Mouse (Mus musculus) MEL (cell line): ENCODE data around the gene Nfix. TPM values are rescaled to one million over a fixed set of nuclear protein-coding genes. Genes with fewer than 3 reads are reported as not detected.

ENCODE experiments used
- DNase-seq: peaks from one replicate; pipeline ENCODE4 v3.0.0; 2011; ENCODE audit warnings: low read depth, low spot score
- H3K27ac ChIP-seq: 2 replicates; pipeline ENCODE4 v1.5.1; 2012; ENCODE audit warnings: low read depth, mild to moderate bottlenecking, control low read depth, low read length, moderate library complexity; ENCODE audit not compliant: control insufficient read depth
- H3K27me3 ChIP-seq, 2 experiments: fragments of 150-350 bp in 1 of 2; sonication (generic) in 1 of 2; 2 replicates each; pipeline ENCODE4 v1.6.1; 2012; ENCODE audit warnings: low read length in 2 of 2, mild to moderate bottlenecking in 2 of 2, improper control_type of control experiment in 1 of 2, moderate library complexity in 1 of 2; ENCODE audit not compliant: insufficient read depth in 2 of 2, control insufficient read depth in 1 of 2
- H3K36me3 ChIP-seq, 2 experiments: 2 replicates each; pipeline ENCODE4 v1.6.1; 2012 to 2014; ENCODE audit warnings: low read length in 2 of 2, improper control_type of control experiment in 1 of 2, inconsistent platforms in 1 of 2, mild to moderate bottlenecking in 1 of 2; ENCODE audit not compliant: insufficient read depth in 2 of 2, control insufficient read depth in 1 of 2
- H3K4me1 ChIP-seq, 2 experiments: fragments of 150-350 bp in 1 of 2; sonication (generic) in 1 of 2; 2 replicates each; pipeline ENCODE4 v1.6.1; 2012; ENCODE audit warnings: low read length in 2 of 2, improper control_type of control experiment in 1 of 2, mild to moderate bottlenecking in 1 of 2; ENCODE audit not compliant: insufficient read depth in 2 of 2, control insufficient read depth in 1 of 2
- H3K4me3 ChIP-seq, 2 experiments: fragments of 150-350 bp in 1 of 2; sonication (generic) in 1 of 2; 2 replicates each; pipeline ENCODE4 v1.5.1; 2012; ENCODE audit warnings: low read depth in 2 of 2, low read length in 2 of 2, mild to moderate bottlenecking in 2 of 2, moderate library complexity in 2 of 2, control low read depth in 1 of 2, improper control_type of control experiment in 1 of 2; ENCODE audit not compliant: control insufficient read depth in 1 of 2, insufficient read depth in 1 of 2
- H3K79me2 ChIP-seq: 2 replicates; pipeline ENCODE4 v1.6.1; 2012; ENCODE audit warnings: mild to moderate bottlenecking, low read length, moderate library complexity; ENCODE audit not compliant: control insufficient read depth, poor library complexity, insufficient read depth
- H3K9ac ChIP-seq: 2 replicates; pipeline ENCODE4 v1.6.1; 2012; ENCODE audit warnings: low read depth, mild to moderate bottlenecking, control low read depth, low read length, moderate library complexity; ENCODE audit not compliant: control insufficient read depth, poor library complexity, severe bottlenecking
- H3K9me3 ChIP-seq: fragments of 150-350 bp; sonication (generic); replicated peaks from 2 replicates; pipeline ENCODE4 v1.6.1; 2012; ENCODE audit warnings: mild to moderate bottlenecking, low read length, improper control_type of control experiment, moderate library complexity; ENCODE audit not compliant: insufficient read depth
- BHLHE40 ChIP-seq: IDR thresholded peaks from 2 replicates; pipeline ENCODE4 v1.6.1; 2012; ENCODE audit warnings: low read depth, mild to moderate bottlenecking, inconsistent platforms, low read length, improper control_type of control experiment, borderline replicate concordance
- CHD1 ChIP-seq: IDR thresholded peaks from 2 replicates; pipeline ENCODE4 v1.6.1; 2012; ENCODE audit warnings: low read depth, mild to moderate bottlenecking, inconsistent platforms, low read length, improper control_type of control experiment
- CHD2 ChIP-seq: IDR thresholded peaks from 2 replicates; pipeline ENCODE4 v1.6.1; 2011; ENCODE audit warnings: low read length, improper control_type of control experiment
- CTCF ChIP-seq, 3 experiments: IDR thresholded peaks in 2 of 3; conservative IDR thresholded peaks in 1 of 3; 2 replicates each; pipeline ENCODE4 v1.5.1; 2011 to 2012; ENCODE audit warnings: low read length in 3 of 3, low read depth in 2 of 3, mild to moderate bottlenecking in 2 of 3, improper control_type of control experiment in 1 of 3, inconsistent platforms in 1 of 3, mixed read lengths in 1 of 3, moderate library complexity in 1 of 3; ENCODE audit not compliant: control insufficient read depth in 1 of 3, insufficient read depth in 1 of 3, poor library complexity in 1 of 3, severe bottlenecking in 1 of 3
- E2F4 ChIP-seq: IDR thresholded peaks from 2 replicates; pipeline ENCODE4 v1.6.1; 2011; ENCODE audit warnings: low read depth, low read length, improper control_type of control experiment, borderline replicate concordance
- ELF1 ChIP-seq: IDR thresholded peaks from 2 replicates; pipeline ENCODE4 v1.6.1; 2014; ENCODE audit warnings: low read depth, mild to moderate bottlenecking, inconsistent platforms, low read length, improper control_type of control experiment, moderate library complexity
- EP300 ChIP-seq, 2 experiments: IDR thresholded peaks; 2 replicates each; pipeline ENCODE4 v1.6.1; 2011; ENCODE audit warnings: improper control_type of control experiment in 2 of 2, low read length in 2 of 2, low read depth in 1 of 2, mild to moderate bottlenecking in 1 of 2
- ETS1 ChIP-seq: IDR thresholded peaks from 2 replicates; pipeline ENCODE4 v1.6.1; 2012; ENCODE audit warnings: low read depth, mild to moderate bottlenecking, inconsistent platforms, low read length, improper control_type of control experiment, moderate library complexity
- GABPA ChIP-seq: IDR thresholded peaks from 2 replicates; pipeline ENCODE4 v1.6.1; 2012; ENCODE audit warnings: low read depth, mild to moderate bottlenecking, inconsistent platforms, low read length, improper control_type of control experiment, moderate library complexity
- GATA1 ChIP-seq: IDR thresholded peaks from 2 replicates; pipeline ENCODE4 v1.6.1; 2011; ENCODE audit warnings: low read depth, low read length, improper control_type of control experiment
- HCFC1 ChIP-seq: IDR thresholded peaks from 2 replicates; pipeline ENCODE4 v1.6.1; 2012; ENCODE audit warnings: low read depth, mild to moderate bottlenecking, inconsistent platforms, low read length, improper control_type of control experiment, moderate library complexity
- JUND ChIP-seq: IDR thresholded peaks from 2 replicates; pipeline ENCODE4 v1.6.1; 2011; ENCODE audit warnings: low read depth, mild to moderate bottlenecking, improper control_type of control experiment, low read length
- KAT2A ChIP-seq: conservative IDR thresholded peaks from 2 replicates; pipeline ENCODE4 v1.6.1; 2012; ENCODE audit warnings: low read depth, low read length, improper control_type of control experiment, inconsistent platforms
- MAFK ChIP-seq: IDR thresholded peaks from 2 replicates; pipeline ENCODE4 v1.6.1; 2011; ENCODE audit warnings: low read depth, mild to moderate bottlenecking, low read length, improper control_type of control experiment, borderline replicate concordance
- MAX ChIP-seq: IDR thresholded peaks from 2 replicates; pipeline ENCODE4 v1.6.1; 2011; ENCODE audit warnings: low read length, improper control_type of control experiment
- MAZ ChIP-seq: IDR thresholded peaks from 2 replicates; pipeline ENCODE4 v1.6.1; 2012; ENCODE audit warnings: low read depth, mild to moderate bottlenecking, inconsistent platforms, low read length, improper control_type of control experiment
- MEF2A ChIP-seq: IDR thresholded peaks from 2 replicates; pipeline ENCODE4 v1.6.1; 2014; ENCODE audit warnings: low read depth, mild to moderate bottlenecking, inconsistent platforms, low read length, improper control_type of control experiment; ENCODE audit not compliant: poor library complexity, insufficient replicate concordance, severe bottlenecking; ENCODE audit errors: extremely low read depth
- MXI1 ChIP-seq: IDR thresholded peaks from 2 replicates; pipeline ENCODE4 v1.6.1; 2011; ENCODE audit warnings: mild to moderate bottlenecking, low read depth, low read length, improper control_type of control experiment
- MYB ChIP-seq: IDR thresholded peaks from 2 replicates; pipeline ENCODE4 v1.6.1; 2011; ENCODE audit warnings: mild to moderate bottlenecking, low read depth, low read length, improper control_type of control experiment
- MYC ChIP-seq: IDR thresholded peaks from 2 replicates; pipeline ENCODE4 v1.6.1; 2011; ENCODE audit warnings: low read depth, mild to moderate bottlenecking, low read length, improper control_type of control experiment, moderate library complexity
- NELFE ChIP-seq: IDR thresholded peaks from 2 replicates; pipeline ENCODE4 v1.6.1; 2011; ENCODE audit warnings: low read depth, low read length, improper control_type of control experiment
- POLR2A ChIP-seq, 2 experiments: IDR thresholded peaks; 2 replicates each; pipeline ENCODE4 v1.6.1; 2011 to 2012; ENCODE audit warnings: low read length in 2 of 2, mild to moderate bottlenecking in 2 of 2, control low read depth in 1 of 2, improper control_type of control experiment in 1 of 2, low read depth in 1 of 2, moderate library complexity in 1 of 2; ENCODE audit not compliant: control insufficient read depth in 1 of 2, insufficient read depth in 1 of 2, poor library complexity in 1 of 2
- POLR2AphosphoS2 ChIP-seq: IDR thresholded peaks from 2 replicates; pipeline ENCODE4 v1.6.1; 2011; ENCODE audit warnings: low read length, improper control_type of control experiment
- POLR2AphosphoS5 ChIP-seq: IDR thresholded peaks from 2 replicates; pipeline ENCODE4 v1.6.1; 2012; ENCODE audit warnings: low read depth, borderline replicate concordance, mild to moderate bottlenecking, inconsistent platforms, low read length, moderate library complexity, mixed read lengths
- RAD21 ChIP-seq: IDR thresholded peaks from 2 replicates; pipeline ENCODE4 v1.6.1; 2011; ENCODE audit warnings: mild to moderate bottlenecking, low read depth, low read length, improper control_type of control experiment
- RCOR1 ChIP-seq: IDR thresholded peaks from 2 replicates; pipeline ENCODE4 v1.6.1; 2012; ENCODE audit warnings: low read depth, mild to moderate bottlenecking, inconsistent platforms, low read length, improper control_type of control experiment
- SIN3A ChIP-seq: IDR thresholded peaks from 2 replicates; pipeline ENCODE4 v1.6.1; 2012; ENCODE audit warnings: low read length, improper control_type of control experiment, inconsistent platforms
- SMC3 ChIP-seq: IDR thresholded peaks from 2 replicates; pipeline ENCODE4 v1.6.1; 2011; ENCODE audit warnings: low read depth, low read length, improper control_type of control experiment
- TAL1 ChIP-seq: IDR thresholded peaks from 2 replicates; pipeline ENCODE4 v1.6.1; 2012; ENCODE audit warnings: mild to moderate bottlenecking, inconsistent platforms, low read length, moderate library complexity, mixed read lengths
- TBP ChIP-seq: IDR thresholded peaks from 2 replicates; pipeline ENCODE4 v1.8.0; 2011; ENCODE audit warnings: low read depth, low read length, improper control_type of control experiment
- TCF12 ChIP-seq: IDR thresholded peaks from 2 replicates; pipeline ENCODE4 v1.6.1; 2014; ENCODE audit warnings: low read depth, mild to moderate bottlenecking, inconsistent platforms, low read length, improper control_type of control experiment, moderate library complexity
- UBTF ChIP-seq: IDR thresholded peaks from 2 replicates; pipeline ENCODE4 v1.6.1; 2012; ENCODE audit warnings: low read depth, mild to moderate bottlenecking, inconsistent platforms, low read length, improper control_type of control experiment, moderate library complexity, borderline replicate concordance; ENCODE audit not compliant: insufficient read depth
- USF1 ChIP-seq: IDR thresholded peaks from 2 replicates; pipeline ENCODE4 v1.6.1; 2014; ENCODE audit warnings: low read depth, mild to moderate bottlenecking, inconsistent platforms, low read length, improper control_type of control experiment, moderate library complexity
- USF2 ChIP-seq, 2 experiments: IDR thresholded peaks; 2 replicates each; pipeline ENCODE4 v1.6.1; 2011 to 2012; ENCODE audit warnings: improper control_type of control experiment in 2 of 2, low read length in 2 of 2, borderline replicate concordance in 1 of 2, inconsistent platforms in 1 of 2, low read depth in 1 of 2, mild to moderate bottlenecking in 1 of 2; ENCODE audit not compliant: insufficient read depth in 1 of 2
- ZC3H11A ChIP-seq: IDR thresholded peaks from 2 replicates; pipeline ENCODE4 v1.6.1; 2012; ENCODE audit warnings: low read depth, mild to moderate bottlenecking, inconsistent platforms, low read length, improper control_type of control experiment
- ZKSCAN1 ChIP-seq: IDR thresholded peaks from 2 replicates; pipeline ENCODE4 v1.6.1; 2012; ENCODE audit warnings: low read depth, mild to moderate bottlenecking, inconsistent platforms, low read length, improper control_type of control experiment, moderate library complexity
- ZMIZ1 ChIP-seq: IDR thresholded peaks from 2 replicates; pipeline ENCODE4 v1.6.1; 2012; ENCODE audit warnings: low read depth, mild to moderate bottlenecking, inconsistent platforms, low read length, improper control_type of control experiment, moderate library complexity
- ZNF384 ChIP-seq: IDR thresholded peaks from 2 replicates; pipeline ENCODE4 v1.6.1; 2012; ENCODE audit warnings: low read depth, mild to moderate bottlenecking, inconsistent platforms, low read length, improper control_type of control experiment
- polyA plus RNA-seq, 2 experiments: library from polyadenylated mRNA; stranded (reverse) in 1 of 2; unstranded in 1 of 2; fragments of >175 nt in 1 of 2; fragments of >200 nt in 1 of 2; gene quantifications; 2 replicates each; pipeline versions ENCODE4 v1.2.1 to v1.2.4; 2012; ENCODE audit warnings: low replicate concordance in 2 of 2, low read depth in 1 of 2; ENCODE audit not compliant: insufficient read length in 2 of 2, insufficient read depth in 1 of 2, missing spikeins in 1 of 2
- total RNA-seq: library from RNA; depleted of rRNA; stranded (reverse); fragments of 300-350 nt; gene quantifications from 2 replicates; pipeline ENCODE4 v1.2.3, GENCODE M21; 2012

Gene Nfix
- total and polyA plus RNA-seq, 3 experiments, result 14.4 to 29.1 TPM; not detected in 1

DNA sequence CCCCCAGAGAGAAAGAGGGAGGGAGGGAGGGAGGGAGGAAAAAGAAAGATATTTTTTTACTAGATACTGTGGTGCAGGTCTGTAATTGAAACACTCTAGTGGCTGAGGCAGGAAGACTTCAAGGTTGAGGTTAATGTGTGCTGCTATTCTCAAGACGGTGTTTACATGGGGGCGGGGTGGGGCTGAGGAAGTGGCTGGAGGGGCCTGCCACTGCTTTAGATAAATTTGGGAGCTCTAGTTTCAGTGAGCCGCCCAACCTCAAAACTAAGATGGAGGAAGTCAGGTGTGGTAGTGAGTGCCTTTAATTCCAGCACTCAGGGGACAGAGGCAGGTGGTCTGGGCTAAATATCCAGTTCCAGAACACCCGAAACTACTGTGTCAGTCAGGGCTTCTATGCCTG, 25.5 kb upstream of the Nfix start:
- peaks cover 4 to 5% of the 10 kb centered on the region in 2 experiments; a peak in 3 of 4 replicates for H3K4me1 ChIP-seq
- peak overlapping the region; percentile 71 for H3K27ac ChIP-seq
- peak overlapping the region; percentile 35 for H3K9ac ChIP-seq
- no peaks in the 10 kb centered on the region; the same call in 1 of the 2 replicates for H3K79me2 ChIP-seq
- H3K36me3 ChIP-seq, result peaks cover 0 to 6% of the 10 kb centered on the region in 2 experiments; a peak in 1 of 4 replicates
- H3K27me3 ChIP-seq, result no peaks in the 10 kb centered on the region
- peak overlapping the region; percentile 50 to 61 for H3K4me3 ChIP-seq
- DNase-seq, result peak; percentile 78
- no peaks in the 10 kb centered on the region for H3K9me3 ChIP-seq
- no peak for TF ChIP-seq UBTF
- TF ChIP-seq POLR2AphosphoS2, result no peak
- 0 out of 2 replicates have a peak, but pooled peaks have one; percentile 7 for TF ChIP-seq ZNF384
- no peak for TF ChIP-seq MYC
- TF ChIP-seq RAD21, result no peak
- TF ChIP-seq MAFK, result no peak
- no peak for TF ChIP-seq POLR2A (IDR thresholded peaks at IDR 0.05; ENCODE audit: control insufficient read depth in 1 of 2, insufficient read depth in 1 of 2, low read depth in 1 of 2, low read length in 2 of 2, poor library complexity in 1 of 2)
- TF ChIP-seq TAL1, result no peak
- no peak for TF ChIP-seq CHD1
- peak; percentile 52 for TF ChIP-seq MXI1
- TF ChIP-seq HCFC1, result 0 out of 2 replicates have a peak, but pooled peaks have one; percentile 37
- peak in 1 of 2 experiments; percentile 27; a peak in 1 of 4 replicates for TF ChIP-seq EP300 (IDR thresholded peaks at IDR 0.05; ENCODE audit: low read depth in 1 of 2, low read length in 2 of 2)
- TF ChIP-seq E2F4, result no peak
- TF ChIP-seq ETS1, result peak; percentile 31; the same call in 1 of the 2 replicates
- TF ChIP-seq BHLHE40, result peak; percentile 36; the same call in 1 of the 2 replicates
- no peak for TF ChIP-seq SMC3
- TF ChIP-seq MAX, result no peak; the same call in 1 of the 2 replicates
- peak; percentile 66; the same call in 1 of the 2 replicates for TF ChIP-seq SIN3A
- TF ChIP-seq CHD2, result no peak
- TF ChIP-seq MEF2A, result no peak
- no peak for TF ChIP-seq KAT2A
- no peak for TF ChIP-seq JUND
- peak; percentile 41; the same call in 1 of the 2 replicates for TF ChIP-seq TCF12
- no peak for TF ChIP-seq MYB
- no peak for TF ChIP-seq ZC3H11A
- TF ChIP-seq RCOR1, result 0 out of 2 replicates have a peak, but pooled peaks have one; percentile 14
- TF ChIP-seq CTCF (IDR thresholded peaks at IDR 0.05 in 2 of 3, conservative IDR thresholded peaks at IDR 0.05 in 1 of 3; ENCODE audit: control insufficient read depth in 1 of 3, insufficient read depth in 1 of 3, low read depth in 2 of 3, low read length in 3 of 3, poor library complexity in 1 of 3, severe bottlenecking in 1 of 3), result no peak
- TF ChIP-seq USF1, result no peak
- TF ChIP-seq POLR2AphosphoS5, result no peak
- TF ChIP-seq MAZ, result peak; percentile 75
- TF ChIP-seq NELFE, result no peak
- no peak for TF ChIP-seq ZKSCAN1
- no peak for TF ChIP-seq GABPA
- peak; percentile 55 for TF ChIP-seq ELF1
- TF ChIP-seq TBP, result no peak
- no peak for TF ChIP-seq ZMIZ1
- TF ChIP-seq GATA1, result no peak
- no peak for TF ChIP-seq USF2 (IDR thresholded peaks at IDR 0.05; ENCODE audit: borderline replicate concordance in 1 of 2, insufficient read depth in 1 of 2, low read depth in 1 of 2, low read length in 2 of 2)
